Mouse (Mus musculus) liver, embryonic 11.5 days (tissue): ENCODE data around the gene Focad. TPM values are rescaled to one million over a fixed set of nuclear protein-coding genes. Genes with fewer than 3 reads are reported as not detected.
"Not testable (repeated sequence)": the region's sequence is repeated elsewhere in the genome, so short reads cannot be mapped to it uniquely, and the experiment has no call there.

Experiments
- ATAC-seq: fragments of 200-750 bp; cut with Nextera tagmentation; replicated peaks from 2 replicates; pipeline ENCODE4 v1.8.0; 2017; ENCODE audit warnings: moderate number of reproducible peaks, mild to moderate bottlenecking, moderate TSS enrichment, moderate library complexity; ENCODE audit not compliant: low FRiP score
- DNase-seq: peaks from one replicate; pipeline ENCODE4 v3.0.0-alpha.2; 2017; ENCODE audit warnings: low spot score
- H3K27ac ChIP-seq: fragments of 300-500 bp; sonication (generic); 2 replicates; pipeline ENCODE4 v1.5.1; 2014; ENCODE audit warnings: mild to moderate bottlenecking, low read depth, low read length, control low read depth
- H3K27me3 ChIP-seq: fragments of 300-500 bp; sonication (generic); replicated peaks from 2 replicates; pipeline ENCODE4 v1.6.1; 2014; ENCODE audit warnings: low read length, mixed read lengths; ENCODE audit not compliant: control insufficient read depth, insufficient read depth
- H3K36me3 ChIP-seq: fragments of 300-500 bp; sonication (generic); 2 replicates; pipeline ENCODE4 v1.6.1; 2014; ENCODE audit warnings: mild to moderate bottlenecking, low read length, moderate library complexity, mixed read lengths; ENCODE audit not compliant: control insufficient read depth, insufficient read depth
- H3K4me1 ChIP-seq: fragments of 300-500 bp; sonication (generic); replicated peaks from 2 replicates; pipeline ENCODE4 v1.6.1; 2014; ENCODE audit warnings: low read length, mixed read lengths; ENCODE audit not compliant: control insufficient read depth, insufficient read depth
- H3K4me2 ChIP-seq: fragments of 300-500 bp; sonication (generic); 2 replicates; pipeline ENCODE4 v1.6.1; 2014; ENCODE audit warnings: mild to moderate bottlenecking, control low read depth, moderate library complexity
- H3K4me3 ChIP-seq: fragments of 300-500 bp; sonication (generic); 2 replicates; pipeline ENCODE4 v1.5.1; 2014; ENCODE audit warnings: low read depth, low read length, control low read depth
- H3K9ac ChIP-seq: fragments of 300-500 bp; sonication (generic); 2 replicates; pipeline ENCODE4 v1.6.1; 2014; ENCODE audit warnings: low read depth, low read length, control low read depth
- H3K9me3 ChIP-seq: fragments of 300-500 bp; sonication (generic); 2 replicates; pipeline ENCODE4 v1.6.1; 2016; ENCODE audit warnings: low read length, inconsistent platforms, mixed read lengths; ENCODE audit not compliant: control insufficient read depth
- whole genome bisulfite sequencing: fragments of 180-500 bp; shearing (Covaris S2); extraction: QIAGEN DNeasy Blood & Tissue Kit; methylation state at CpG from one replicate; pipeline ENCODE4 v1.1.7; 2014; 5-methylcytosine and 5-hydroxymethylcytosine counted together
- polyA plus RNA-seq: library from polyadenylated mRNA; unstranded; fragments of >200 nt; fragmentation: Nextera tagmentation; extraction: Ambion mirVana; gene quantifications from 2 replicates; pipeline ENCODE4 v1.2.1, GENCODE M21; 2014

The Focad gene
- polyA plus RNA-seq, 1 experiment from 2014 or later, result 23.2 TPM

DNA sequence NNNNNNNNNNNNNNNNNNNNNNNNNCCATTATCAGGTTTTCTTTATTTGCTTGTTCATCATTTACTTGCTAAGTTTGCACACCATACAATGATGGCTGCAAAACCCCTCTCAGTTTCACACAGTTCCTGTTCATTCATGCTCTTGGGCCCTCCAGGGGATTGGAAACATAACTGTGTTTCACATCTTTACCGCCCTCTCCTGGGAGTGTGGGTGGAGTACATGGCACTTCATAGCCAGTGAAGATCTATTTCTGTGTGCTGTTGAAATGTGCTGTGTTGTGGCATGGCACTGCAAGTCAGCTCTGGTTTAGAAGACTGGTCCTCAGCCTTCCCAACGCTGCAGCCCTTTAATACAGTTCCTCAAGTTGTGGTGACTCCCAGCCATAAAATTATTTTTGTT lies 262.2 kb downstream of the Focad start:
- Histone ChIP-seq H3K4me1 (no peaks in the 10 kb centered on the region), H3K36me3 (no peaks in the 10 kb centered on the region), H3K9me3 (no peaks in the 10 kb centered on the region), H3K4me3 (no peak overlapping the region), H3K4me2 (no peak overlapping the region), H3K27ac (no peak overlapping the region), H3K27me3 (no peaks in the 10 kb centered on the region), H3K9ac (no peak overlapping the region)
- 73% methylated on average over 2 of the region's 2 CpGs for WGBS
- ATAC-seq (no peak), DNase-seq (no peak)

DNA sequence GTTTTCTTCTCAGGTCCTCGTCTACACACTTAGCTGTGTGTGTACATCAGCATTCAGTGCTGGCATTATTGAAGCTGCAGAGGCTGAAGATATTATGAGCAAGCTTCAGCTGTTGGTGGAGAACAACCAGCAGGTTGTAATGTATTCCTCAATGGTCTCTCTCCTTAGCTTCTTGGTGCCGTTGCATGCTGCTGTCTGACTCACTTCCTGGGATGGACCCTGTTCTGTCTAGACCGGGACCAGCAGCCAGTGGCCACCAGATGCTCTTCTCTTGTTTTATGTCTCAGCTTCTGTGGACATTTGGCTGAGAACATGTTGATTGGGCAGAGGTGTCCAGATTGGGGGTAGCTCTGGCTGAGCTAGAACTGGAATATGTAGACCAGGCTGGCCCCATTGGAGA lies 263.0 kb downstream of the Focad start:
- no peaks in the 10 kb centered on the region for H3K9me3 ChIP-seq
- H3K4me1 ChIP-seq, result no peaks in the 10 kb centered on the region
- no peak overlapping the region for H3K4me2 ChIP-seq
- ATAC-seq (no peak), DNase-seq (no peak)
- H3K27ac ChIP-seq, result no peak overlapping the region
- no peak overlapping the region for H3K9ac ChIP-seq
- H3K36me3 ChIP-seq, result no peaks in the 10 kb centered on the region
- H3K4me3 ChIP-seq, result no peak overlapping the region
- no peaks in the 10 kb centered on the region for H3K27me3 ChIP-seq
- 79% methylated on average over 3 of the region's 3 CpGs for WGBS

DNA sequence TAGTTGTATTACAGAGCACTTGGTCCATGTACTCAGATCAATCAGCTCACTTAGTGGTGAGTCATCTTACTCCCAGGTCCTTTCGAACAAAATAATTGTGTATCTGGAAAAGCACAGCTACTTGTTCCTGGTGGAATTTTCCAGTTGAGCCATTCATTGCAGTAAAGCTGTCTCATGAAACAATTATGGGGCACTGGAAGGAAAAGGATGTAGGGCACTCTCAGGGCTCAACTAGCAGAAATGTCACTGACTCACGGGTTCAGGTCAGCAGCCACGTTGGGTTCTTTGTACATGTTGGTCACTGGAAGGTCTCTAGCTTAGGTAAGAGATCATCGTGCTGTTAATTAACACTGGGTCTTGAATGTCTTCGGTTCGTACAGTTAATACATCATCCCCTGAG lies 275.5 kb downstream of the Focad start:
- 92% methylated on average over 6 of the region's 6 CpGs for WGBS
- H3K4me1 ChIP-seq, result no peaks in the 10 kb centered on the region
- H3K9ac ChIP-seq, result no peak overlapping the region
- no peaks in the 10 kb centered on the region for H3K36me3 ChIP-seq
- no peak for ATAC-seq
- DNase-seq, result no peak
- no peaks in the 10 kb centered on the region for H3K9me3 ChIP-seq
- no peaks in the 10 kb centered on the region for H3K27me3 ChIP-seq
- no peak overlapping the region for H3K4me3 ChIP-seq
- no peak overlapping the region for H3K4me2 ChIP-seq
- no peak overlapping the region for H3K27ac ChIP-seq

GRCm38 (mm10) chr4:88370819-88371218 lies 276.4 kb downstream of the Focad start:
- no peak overlapping the region for H3K4me2 ChIP-seq
- DNase-seq (no peak), ATAC-seq (no peak)
- WGBS, result 90% methylated on average over 8 of the region's 8 CpGs
- no peaks in the 10 kb centered on the region for H3K27me3 ChIP-seq
- H3K4me1 ChIP-seq, result no peaks in the 10 kb centered on the region
- H3K27ac ChIP-seq, result no peak overlapping the region
- H3K9me3 ChIP-seq, result no peaks in the 10 kb centered on the region
- H3K36me3 ChIP-seq, result no peaks in the 10 kb centered on the region
- H3K4me3 ChIP-seq, result no peak overlapping the region
- no peak overlapping the region for H3K9ac ChIP-seq

DNA sequence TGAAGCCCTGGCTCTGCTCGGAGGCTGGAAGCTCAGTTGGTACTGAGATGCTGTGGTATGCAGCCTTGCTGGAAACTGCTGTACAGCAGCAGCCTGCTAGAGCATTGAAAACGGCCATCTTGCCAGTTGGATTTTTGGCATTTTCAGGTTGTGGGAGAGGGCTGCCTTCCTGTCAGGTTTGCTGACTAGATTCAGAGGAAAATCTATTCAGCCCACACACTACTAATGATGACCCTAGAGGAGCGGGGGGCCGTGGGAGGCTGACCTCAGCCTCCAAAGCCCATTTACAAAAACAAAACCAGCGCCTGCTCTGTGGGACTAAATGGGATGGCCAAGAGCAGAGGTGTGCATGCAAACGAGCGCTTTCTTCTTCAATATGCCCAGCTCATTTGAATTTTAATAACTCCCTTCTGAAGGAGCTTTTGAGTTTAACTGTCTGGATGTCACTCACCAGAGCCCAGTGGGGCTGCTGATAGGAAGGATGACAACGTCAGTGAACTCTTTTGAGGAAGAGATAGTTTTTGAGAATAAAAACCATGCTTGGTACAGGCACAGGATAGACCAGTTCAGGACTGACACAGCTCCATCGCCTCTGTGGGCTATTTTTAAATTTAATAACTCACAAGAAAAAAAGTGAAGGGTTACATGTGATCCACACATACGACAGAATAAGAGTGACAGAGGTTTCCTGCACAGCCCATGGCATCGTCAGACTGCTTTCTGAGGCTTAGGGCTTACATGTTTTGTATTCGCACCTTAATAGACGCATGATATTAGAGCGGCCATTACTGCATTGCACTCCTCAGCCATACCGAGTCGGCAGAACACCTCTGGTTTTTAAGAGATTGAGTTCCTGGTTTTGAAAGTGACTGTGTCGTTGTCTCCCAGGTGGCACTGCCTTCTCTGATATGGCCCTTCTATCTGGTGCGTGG lies 278.1 kb downstream of the Focad start:
- 80% methylated on average over 18 of the region's 18 CpGs for WGBS

GRCm38 (mm10) chr4:88390036-88390435 lies 295.6 kb downstream of the Focad start:
- Histone ChIP-seq H3K4me1 (no peaks in the 10 kb centered on the region), H3K36me3 (peaks cover 3% of the 10 kb centered on the region; the same call in 1 of the 2 replicates), H3K4me2 (no peak overlapping the region), H3K27me3 (no peaks in the 10 kb centered on the region), H3K9me3 (no peaks in the 10 kb centered on the region), H3K27ac (no peak overlapping the region), H3K4me3 (no peak overlapping the region), H3K9ac (no peak overlapping the region)
- no peak for DNase-seq
- WGBS, result 63% methylated on average over 1 of the region's 1 CpGs
- ATAC-seq, result no peak

More for the DNA sequence above, 278.1 kb downstream of the Focad start:
- H3K27me3 ChIP-seq, result no peaks in the 10 kb centered on the region
- H3K9me3 ChIP-seq, result no peaks in the 10 kb centered on the region
- no peaks in the 10 kb centered on the region for H3K4me1 ChIP-seq
- ATAC-seq (no peak), DNase-seq (no peak)
- H3K4me3 ChIP-seq, result no peak overlapping the region
- no peak overlapping the region for H3K27ac ChIP-seq
- H3K9ac ChIP-seq, result no peak overlapping the region
- no peak overlapping the region for H3K4me2 ChIP-seq
- H3K36me3 ChIP-seq, result no peaks in the 10 kb centered on the region

- not testable (repeated sequence) for H3K4me1 ChIP-seq, H3K4me3 ChIP-seq, DNase-seq, H3K27ac ChIP-seq, H3K9me3 ChIP-seq, ATAC-seq, H3K27me3 ChIP-seq, H3K9ac ChIP-seq, H3K36me3 ChIP-seq, H3K4me2 ChIP-seq
- WGBS, result 68% methylated on average over 1 of the region's 1 CpGs
These were observed 296.2 kb downstream of the Focad start for GRCm38 (mm10) chr4:88390596-88390995.

GRCm38 (mm10) chr4:88395717-88396116 lies 301.3 kb downstream of the Focad start:
- no peak overlapping the region for H3K4me3 ChIP-seq
- no peak for ATAC-seq
- no peak overlapping the region for H3K27ac ChIP-seq
- 60% methylated on average over 3 of the region's 3 CpGs for WGBS
- peaks cover 3% of the 10 kb centered on the region; the same call in 1 of the 2 replicates for H3K36me3 ChIP-seq
- no peak overlapping the region for H3K9ac ChIP-seq
- no peak for DNase-seq
- H3K27me3 ChIP-seq, result no peaks in the 10 kb centered on the region
- no peaks in the 10 kb centered on the region for H3K9me3 ChIP-seq
- no peaks in the 10 kb centered on the region for H3K4me1 ChIP-seq
- no peak overlapping the region for H3K4me2 ChIP-seq

GRCm38 (mm10) chr4:88396995-88397521 lies 302.6 kb downstream of the Focad start:
- H3K27ac ChIP-seq, result no peak overlapping the region
- H3K4me3 ChIP-seq, result no peak overlapping the region
- no peaks in the 10 kb centered on the region for H3K4me1 ChIP-seq
- ATAC-seq, result no peak
- peaks cover 3% of the 10 kb centered on the region; the same call in 1 of the 2 replicates for H3K36me3 ChIP-seq
- no peak overlapping the region for H3K9ac ChIP-seq
- no peak overlapping the region for H3K4me2 ChIP-seq
- no peaks in the 10 kb centered on the region for H3K9me3 ChIP-seq
- WGBS, result 77% methylated on average over 6 of the region's 6 CpGs
- no peaks in the 10 kb centered on the region for H3K27me3 ChIP-seq
- no peak for DNase-seq
